Mouse (Mus musculus) frontal cortex, postnatal 25 days (tissue): ENCODE measurements around the gene Prr5l.

ENCODE experiments used
- DNase-seq, 2 experiments: peaks; one replicate each; pipeline ENCODE4 v3.0.0; 2022; ENCODE audit warnings: low spot score in 2 of 2

Prr5l gene

DNA sequence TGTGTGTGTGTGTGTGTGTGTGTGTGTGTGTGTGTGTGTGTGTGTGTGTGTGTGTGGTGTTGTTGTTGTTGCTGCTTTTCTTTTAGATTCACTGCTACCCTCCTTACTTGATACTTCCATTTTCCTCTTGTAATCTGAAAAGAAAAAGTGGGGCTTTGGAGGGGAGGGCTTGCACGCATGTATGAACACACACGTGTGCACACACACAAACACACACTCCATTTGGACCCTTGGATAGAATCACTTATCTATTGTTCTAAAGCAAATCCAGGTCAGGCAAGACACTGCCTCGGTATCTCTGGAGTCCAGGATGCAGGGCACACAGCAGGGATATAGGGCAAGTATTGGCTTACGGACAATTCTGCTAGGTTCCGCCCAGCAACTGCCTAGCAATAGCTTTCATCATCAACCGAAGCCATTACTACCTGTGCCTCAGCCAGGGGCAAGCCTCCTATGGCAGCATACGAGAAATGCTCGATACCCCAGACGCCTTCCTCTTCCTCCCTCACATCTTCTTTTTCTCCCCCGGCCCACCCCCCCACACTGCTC lies 159.4 kb downstream of the Prr5l start:
- DNase-seq: no peak

DNA sequence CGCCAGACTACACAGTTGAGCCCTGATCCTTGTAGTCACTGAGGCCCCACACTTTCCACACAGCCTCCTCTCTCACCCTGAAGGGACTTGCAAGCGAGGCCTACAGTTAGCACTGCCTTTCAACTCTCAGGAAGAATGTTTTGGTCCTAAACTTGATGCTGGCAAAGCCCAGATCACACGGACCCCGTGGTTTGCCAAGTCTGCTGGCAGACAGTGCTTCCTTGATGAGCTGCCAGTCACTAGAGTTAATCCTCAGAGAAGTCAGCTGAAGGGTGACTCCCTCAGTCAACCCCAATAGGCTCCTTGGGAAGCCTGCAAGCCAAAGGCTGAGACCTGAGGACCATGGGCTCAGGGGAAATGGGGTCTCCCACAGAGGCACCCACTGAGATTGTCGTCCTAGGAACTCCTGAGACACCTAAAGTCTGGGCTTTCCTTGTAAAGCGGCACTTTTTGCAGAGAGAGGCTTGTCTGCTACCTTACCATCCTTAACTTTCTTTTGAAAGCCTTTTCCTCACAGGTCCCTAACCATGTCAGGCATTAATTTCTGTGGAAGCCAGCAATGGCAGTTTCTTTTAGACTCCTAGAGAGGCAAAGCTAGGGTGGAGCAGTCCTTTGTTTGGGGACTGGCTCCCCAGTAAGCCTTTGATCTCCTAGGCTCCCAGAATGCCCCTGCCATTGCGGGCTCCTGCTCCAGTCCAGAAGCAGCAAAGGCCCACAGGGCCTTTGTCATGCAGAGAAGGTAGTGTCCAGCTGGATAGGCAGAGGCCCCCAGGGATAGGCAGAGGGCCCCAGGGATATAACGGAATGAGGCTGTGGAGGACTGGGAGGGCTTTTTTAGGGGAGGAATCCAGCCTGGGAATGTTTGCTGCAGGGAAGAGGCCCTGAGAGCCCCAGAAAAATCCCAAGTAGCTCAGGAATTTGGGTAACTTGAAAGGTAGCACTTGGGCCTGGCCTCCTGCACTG lies 160.2 kb downstream of the Prr5l start:
- DNase-seq: no peak

DNA sequence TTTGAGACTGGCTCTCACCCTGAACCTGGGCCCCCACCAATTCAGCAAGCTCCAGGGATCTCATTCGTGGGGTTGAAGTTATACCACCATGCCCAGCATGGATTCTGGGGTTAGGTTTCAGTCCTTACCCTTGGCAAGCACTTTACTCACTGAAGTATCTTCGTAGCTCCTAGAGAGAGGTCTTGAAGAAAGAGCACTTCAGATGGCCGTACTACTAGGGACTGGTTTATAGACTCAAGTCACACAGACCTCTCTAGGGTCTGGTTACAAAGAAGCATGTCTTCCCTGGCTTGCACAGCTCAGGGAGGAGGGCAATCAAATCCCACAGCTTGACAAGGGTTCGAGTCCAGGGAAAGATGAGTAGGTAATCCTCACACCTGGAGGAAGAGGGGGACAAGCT lies 161.0 kb downstream of the Prr5l start:
- DNase-seq: no peak

DNA sequence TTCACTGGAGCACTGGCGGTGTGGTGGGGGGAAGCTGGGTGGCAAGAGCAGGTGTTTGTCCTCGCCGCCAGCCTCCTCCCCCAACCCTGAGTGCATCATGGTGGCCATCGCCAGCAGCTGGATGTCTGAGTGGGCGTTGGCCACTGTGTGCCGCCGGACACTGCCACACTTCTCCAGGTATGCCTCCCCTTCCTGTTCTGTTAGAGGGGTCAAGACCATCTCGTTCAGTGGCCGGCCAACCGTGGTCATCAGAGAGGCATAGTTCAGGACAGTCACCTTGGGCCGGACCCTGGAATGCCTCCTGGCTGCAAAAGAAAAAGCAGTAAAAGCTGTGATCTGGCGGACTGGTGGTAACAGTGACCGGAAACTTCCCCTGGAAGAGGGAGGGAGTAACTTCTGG lies 165.7 kb downstream of the Prr5l start:
- no peak for DNase-seq

DNA sequence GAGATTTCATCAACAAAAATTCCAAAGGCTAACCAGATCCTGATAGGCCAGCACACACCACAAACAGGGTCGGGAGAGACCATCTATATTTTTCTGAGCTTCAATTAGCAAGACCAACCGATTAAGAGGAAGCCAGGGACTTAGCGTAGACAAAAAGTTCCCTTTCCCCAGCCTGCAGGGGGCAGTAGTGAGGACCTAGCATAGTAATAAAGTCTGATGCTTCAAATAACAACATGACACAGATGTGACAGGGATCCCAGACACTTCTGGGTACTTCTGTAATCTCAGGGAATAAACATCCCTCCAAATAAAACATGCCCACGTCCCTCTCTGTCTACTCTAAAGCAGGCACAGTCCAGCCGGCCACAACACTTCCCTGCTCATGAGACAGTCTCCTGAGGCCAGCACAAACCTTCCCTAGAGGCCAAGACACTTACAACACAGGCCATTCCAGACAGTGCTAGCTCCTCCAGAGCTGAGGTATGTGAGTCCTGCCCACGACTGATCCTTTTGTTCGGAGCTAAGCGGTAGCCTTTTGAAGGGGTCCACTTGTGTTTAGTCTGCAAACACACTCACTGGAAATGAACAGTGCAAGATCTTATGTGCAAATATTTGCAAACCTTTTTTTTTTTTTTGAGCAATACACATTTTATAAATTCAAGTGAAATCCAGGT lies 167.0 kb downstream of the Prr5l start:
- no peak for DNase-seq

DNA sequence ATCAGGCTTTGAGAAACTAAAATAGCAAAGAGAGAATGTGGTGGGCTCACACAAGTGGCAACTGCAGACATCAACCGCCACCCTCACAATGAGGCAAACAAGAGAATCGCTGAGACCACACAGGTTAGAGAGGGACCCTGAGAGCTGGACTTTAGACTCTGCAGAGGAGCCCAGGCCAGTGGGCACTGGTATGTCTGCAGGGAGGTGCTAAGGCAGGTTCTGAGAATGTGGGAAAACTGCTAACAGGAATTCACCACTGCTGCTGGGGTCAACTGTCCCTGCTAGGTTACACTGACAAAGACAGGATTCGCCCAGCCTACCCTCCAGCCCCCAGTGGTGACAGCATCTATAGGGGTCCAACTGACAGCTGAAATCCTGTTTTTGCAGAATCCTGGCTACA lies 171.2 kb downstream of the Prr5l start:
- DNase-seq: no peak

DNA sequence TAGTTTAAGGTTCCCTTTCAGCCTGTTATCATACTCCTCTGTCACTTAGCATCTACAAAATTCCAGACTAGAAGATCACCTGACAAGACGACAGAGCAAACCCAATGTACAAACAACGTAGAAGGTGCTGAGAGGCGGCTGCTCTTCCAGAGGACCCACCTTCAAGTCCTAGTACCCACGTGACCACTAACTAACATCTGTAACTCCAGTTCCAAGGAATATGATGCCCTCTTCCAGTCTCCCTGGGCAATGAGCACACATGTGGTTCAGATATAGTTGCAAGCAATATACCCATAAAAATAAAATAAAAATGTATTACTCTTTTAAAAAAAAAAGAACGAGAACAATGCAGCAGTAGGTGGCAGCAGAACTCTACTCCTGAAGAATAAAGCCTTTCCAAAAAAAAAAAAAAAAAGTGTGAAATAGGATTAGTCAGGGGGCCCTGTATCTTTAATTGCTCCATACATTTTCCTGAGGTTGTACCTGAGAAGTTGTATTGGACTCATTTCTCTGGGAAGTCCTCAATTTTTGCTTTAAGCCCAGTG lies 176.8 kb downstream of the Prr5l start:
- DNase-seq: no peak

DNA sequence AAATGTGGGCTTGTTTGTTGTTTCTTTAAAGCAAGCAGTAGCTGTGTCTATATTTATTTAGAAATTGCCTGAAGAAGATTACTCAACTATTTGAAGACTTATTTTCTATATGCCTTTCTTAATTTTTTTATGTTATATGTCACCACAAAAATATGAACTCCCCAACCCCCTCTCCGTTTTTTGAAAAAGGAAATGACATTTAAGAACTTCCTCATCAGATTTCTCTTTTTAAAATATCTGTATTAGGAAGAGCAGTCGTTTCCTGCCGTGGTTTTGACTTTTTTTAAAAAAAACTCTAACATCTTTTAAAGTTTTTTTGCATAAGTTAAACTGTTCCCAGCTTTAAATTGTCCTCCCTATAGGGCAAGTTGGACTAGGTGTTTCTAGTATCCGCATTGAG lies 183.5 kb downstream of the Prr5l start:
- DNase-seq: no peak

DNA sequence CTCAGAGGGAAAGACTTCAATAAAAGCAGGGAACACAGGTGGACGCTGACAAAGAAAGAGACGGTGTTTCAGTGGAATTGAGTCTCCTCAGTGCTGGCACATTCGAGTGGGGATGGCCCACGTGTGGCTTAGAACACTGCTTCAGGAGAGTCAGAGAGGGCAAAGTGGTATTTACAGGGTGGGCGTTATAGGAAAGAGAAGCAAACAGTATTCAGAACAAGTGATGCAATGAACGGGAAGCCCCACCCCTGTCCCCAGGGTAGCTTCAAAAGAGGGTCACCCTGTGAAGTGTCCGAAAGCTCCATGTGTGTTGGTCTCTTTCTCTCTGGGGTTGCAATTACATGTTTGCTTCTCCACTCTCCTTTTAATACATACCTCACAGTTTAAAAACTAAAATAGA lies 187.2 kb downstream of the Prr5l start:
- no peak for DNase-seq

DNA sequence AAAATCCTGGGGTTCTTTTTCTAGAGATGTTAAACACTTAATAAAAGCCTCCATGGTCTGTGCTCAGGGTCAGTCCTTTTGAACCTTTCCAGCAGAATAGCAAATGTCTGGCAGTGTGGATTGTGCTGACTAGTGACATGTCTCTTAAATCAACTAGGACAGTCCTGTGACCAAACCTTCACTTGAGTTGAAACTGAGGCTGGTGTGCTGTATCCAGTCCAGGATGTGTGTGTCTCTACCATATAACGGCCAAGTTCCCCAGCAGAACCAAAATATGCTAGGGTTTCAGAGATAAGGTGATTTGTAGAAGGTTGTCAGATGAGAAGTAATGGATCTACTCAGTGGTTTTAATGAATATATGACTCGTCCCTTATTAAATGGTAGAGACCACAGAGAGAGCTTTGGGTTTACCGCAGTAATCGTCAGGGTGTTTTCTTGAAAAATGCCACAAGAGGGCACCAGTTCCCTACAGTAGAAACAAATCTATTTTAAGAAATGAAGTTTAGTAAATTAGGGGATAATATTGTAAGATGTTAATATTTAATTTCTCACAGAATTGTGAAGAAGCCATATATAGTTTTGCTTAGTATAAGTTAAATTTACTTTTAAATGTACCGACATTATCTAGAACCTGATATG lies 189.1 kb downstream of the Prr5l start:
- DNase-seq: no peak

DNA sequence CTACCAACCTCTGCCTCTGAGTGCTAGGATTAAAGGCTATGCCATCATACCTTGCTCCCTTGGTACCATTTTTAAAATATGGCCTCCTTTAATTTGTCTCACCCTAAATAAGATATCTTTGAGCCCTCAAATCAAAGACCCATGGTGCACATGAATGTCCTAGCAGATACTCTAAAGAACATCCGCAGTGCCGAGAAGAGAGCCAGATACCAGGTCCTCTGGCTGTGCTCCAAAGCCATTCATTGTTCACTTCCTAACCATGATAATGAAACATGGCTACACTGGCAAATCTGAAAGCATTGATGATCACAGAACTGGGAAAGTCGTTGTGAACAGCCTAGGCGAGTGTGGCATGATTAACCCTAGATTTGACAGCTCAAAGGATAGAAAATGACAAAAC lies 189.8 kb downstream of the Prr5l start:
- DNase-seq: no peak

DNA sequence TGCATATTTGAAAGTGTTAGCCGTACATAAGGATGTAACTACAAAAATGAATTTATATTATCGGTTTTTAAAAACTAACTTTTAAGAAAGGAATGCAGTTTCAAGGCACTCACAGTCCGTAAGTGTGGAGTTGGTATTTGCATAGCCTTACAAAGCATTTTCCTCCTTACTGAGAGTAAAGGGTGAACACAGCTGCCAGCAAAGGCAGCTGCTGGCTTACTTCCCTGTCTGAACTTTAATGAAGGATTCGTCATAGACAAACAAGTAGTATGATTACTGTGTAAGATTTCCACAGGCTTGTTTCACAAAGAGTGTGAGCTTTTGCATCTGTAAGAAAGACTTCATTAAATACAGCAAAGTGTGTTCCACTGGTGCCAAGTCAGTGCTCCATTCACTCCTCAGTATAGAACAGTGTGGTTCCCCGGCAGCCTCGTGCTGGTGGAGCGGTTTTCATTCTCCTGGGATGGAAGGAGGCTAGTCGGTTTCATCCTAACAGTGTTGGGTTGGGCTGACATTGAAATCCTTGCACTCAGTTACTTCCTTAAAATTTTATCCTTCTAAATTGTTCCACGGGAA lies 192.5 kb downstream of the Prr5l start:
- DNase-seq: no peak

DNA sequence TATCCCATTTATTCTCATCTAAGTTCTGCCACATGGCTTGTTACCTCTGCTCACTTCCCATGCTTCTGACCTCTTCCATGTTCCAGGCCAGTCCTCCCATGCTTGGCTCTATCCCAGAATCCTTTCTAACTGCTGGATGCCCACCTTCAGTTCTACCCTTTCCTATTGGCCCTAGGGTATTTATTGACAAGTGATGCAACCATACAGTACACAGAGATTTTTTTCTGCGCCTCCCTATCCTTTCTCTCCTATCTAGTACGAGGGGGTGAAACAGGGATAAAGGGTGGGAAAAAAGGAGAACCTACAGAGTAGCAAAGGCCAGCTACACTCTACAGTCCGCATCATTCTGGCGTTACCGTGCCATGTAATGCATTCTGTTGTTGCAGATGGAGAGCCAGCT lies 194.8 kb downstream of the Prr5l start:
- no peak for DNase-seq

DNA sequence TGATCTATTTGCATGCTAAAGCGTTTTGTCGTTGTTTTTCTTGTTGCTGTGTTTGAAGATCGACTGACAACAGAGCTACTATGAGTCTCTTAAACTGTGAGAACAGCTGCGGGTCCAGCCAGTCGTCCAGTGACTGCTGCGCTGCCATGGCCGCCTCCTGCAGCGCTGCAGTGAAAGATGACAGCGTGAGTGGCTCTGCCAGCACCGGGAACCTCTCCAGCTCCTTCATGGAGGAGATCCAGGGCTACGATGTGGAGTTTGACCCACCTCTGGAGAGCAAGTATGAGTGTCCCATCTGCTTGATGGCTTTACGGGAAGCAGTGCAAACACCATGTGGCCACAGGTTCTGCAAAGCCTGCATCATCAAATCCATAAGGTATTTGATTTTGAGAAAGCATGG lies 198.4 kb downstream of the Prr5l start:
- no peak for DNase-seq

DNA sequence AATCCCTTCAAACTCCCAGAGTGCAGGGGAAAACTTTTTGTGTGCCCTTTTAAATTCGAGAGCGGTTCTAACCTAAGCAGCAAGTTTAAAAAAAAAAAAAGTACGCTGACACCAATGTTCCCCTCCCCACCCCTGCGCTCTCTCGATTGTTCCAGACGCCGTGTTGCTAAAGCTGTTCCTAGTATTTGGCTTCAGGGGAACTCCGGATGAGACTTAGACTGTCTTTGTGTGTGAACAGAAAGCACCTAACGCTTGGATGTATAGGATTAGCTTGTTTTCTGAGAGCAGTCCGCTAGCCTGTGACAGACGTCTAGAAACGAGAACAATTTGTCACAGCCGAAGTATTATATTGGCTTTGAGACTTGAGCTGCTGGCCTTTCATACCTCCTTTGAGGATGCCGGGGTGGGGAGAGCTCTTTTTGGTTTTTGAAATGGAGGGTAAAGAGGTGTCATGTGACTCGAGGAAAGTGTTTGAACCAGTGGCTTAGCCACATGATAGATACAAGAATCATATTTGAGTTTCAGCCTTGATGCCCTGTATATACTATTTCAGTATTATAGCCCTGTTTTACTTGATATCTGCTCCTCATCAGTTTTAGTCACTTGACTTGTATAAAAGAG lies 203.6 kb downstream of the Prr5l start:
- no peak for DNase-seq

DNA sequence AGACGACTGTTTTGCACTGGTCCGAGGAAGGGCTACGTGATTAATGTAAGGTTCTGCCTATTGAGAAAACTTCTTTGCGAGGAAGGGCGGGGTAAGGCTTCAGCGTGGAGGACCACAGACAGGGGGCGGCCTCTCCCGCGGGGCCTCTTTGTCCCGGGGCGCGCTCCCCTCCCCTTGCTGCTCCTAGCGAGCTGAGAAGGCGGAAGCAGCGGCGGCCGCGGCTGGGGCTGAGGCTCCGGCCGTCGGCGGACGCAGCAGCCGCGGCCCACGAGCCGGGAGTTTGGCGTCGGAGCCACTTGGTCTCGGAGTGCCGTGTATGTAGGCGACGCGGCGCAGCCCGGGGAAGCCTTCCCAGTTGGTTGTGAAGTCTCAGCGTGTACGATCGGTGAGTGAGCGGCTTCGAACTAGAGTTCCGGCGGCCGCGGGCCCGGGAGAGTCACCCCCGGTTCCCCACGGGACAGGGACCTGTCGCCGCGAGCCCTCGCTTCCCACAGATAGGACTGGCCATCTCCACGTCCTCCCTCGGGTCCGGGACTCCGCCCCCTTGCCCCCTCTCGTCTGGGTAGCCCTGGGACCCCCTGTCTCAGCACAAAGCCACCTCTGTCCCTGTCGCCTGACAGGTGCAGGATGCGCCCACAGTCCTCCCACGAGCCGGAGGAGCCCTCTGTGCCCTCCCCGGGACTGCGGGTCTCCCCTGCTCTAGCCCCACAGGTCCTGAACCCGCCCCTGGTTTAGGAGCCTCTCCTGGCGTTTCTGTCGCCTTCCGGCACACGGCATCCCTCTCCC lies 204.4 kb downstream of the Prr5l start, which contains the start of gene Traf6:
Gene Traf6, plus strand, starts transcription at position 194 of the 786 bp plus-strand sequence.
- peak; percentile 54 to 65 for DNase-seq

DNA sequence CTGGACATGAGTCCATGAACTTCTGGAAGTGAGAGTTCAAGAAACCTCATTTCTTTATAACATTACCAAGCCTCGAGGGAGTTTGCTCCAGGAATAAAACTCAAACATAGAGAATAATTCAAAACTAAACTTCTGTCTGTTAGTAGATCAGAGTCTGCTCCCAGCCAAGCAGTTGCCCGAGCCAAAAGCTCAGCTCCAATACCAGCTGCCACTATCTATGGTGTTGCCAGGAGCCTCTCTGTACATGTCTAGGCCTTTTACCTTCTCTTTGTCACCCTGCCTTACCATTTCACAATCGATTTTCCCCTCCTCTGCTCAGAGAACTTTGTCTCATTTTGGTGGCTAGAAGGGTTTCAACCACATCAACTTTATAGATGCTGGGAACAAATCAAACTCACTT lies 209.3 kb downstream of the Prr5l start:
- DNase-seq: no peak

DNA sequence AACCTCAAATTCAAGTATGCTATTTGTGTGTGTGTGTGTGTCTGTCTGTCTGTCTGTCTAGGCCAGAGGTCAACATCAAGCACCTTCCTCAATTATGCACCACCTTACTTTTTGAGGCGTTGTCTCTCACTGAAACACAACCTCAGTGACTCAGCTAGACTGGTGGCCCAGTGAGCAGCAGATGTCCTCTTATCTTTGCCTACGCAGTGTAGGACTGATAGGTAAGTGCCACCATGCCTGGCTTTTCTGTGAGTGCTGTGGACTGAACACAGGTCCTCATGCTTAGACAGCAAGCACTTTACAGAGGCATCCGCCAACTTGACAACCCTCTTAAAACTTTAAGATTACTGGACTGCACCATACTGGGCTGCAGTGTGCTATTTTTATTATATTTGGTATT lies 214.1 kb downstream of the Prr5l start:
- no peak for DNase-seq

DNA sequence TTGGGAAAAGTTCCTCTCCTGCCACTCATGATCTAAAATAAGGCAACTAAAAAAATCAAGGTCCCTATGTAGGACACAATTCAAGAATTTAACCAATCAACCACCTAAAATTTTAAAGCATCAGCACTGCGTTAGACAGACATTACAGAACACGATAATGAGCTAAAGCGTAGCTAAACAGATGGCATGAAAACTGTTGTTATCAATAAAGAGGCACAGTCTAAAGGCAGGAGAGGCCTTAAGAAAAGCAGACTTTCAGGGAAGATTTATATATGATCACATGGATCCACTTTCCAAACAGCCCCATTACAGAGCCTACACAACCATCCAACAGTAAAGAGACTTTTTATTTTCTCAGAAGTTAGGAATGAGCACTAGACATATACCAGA lies 217.1 kb downstream of the Prr5l start:
- DNase-seq: no peak

DNA sequence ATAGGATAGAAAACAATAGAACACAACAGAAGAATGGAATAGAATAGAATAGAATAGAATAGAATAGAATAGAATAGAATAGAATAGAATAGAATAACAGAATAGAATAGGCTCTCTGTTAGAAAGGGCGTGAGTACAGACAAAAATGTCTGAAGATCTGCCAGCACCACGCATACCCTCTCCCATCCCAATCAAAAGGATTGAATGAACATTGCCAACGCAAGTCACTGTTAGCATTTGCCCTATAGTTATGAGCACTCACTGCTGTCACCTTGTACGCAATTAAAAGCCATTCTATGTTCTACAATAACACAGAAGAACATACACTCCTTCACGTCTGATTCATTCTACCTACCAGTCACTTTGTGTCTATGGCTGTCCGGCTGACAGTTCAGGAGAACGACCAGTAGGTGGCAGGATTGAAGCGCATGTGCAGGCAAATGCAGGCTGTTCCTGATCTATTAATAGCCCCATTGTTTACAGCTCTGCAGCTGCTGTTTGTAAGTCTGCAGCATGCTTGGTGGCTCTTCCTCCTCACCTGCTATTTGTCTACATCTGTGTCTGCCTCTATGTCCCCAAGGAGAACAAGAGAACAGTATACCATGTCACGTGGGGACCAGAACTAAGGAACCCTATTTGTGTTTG lies 217.6 kb downstream of the Prr5l start:
- peak; percentile 44 to 65 for DNase-seq
